Mouse (Mus musculus) myocyte (in vitro differentiated cells): ENCODE data around the gene Thnsl1.

Experiments used
- CEBPB ChIP-seq: IDR thresholded peaks from 2 replicates; pipeline ENCODE4 v1.6.1; 2011; ENCODE audit warnings: mild to moderate bottlenecking, moderate library complexity; ENCODE audit not compliant: poor library complexity, insufficient read depth, severe bottlenecking
- POLR2A ChIP-seq: IDR thresholded peaks from one replicate; pipeline ENCODE4 v1.6.1; 2011; ENCODE audit warnings: low read depth, mild to moderate bottlenecking, control low read depth, moderate library complexity; ENCODE audit not compliant: insufficient read length
- POLR2AphosphoS2 ChIP-seq: IDR thresholded peaks from one replicate; pipeline ENCODE4 v1.6.1; 2011; ENCODE audit warnings: low read depth, control low read depth; ENCODE audit not compliant: insufficient read length
- USF1 ChIP-seq: IDR thresholded peaks from one replicate; pipeline ENCODE4 v1.6.1; 2011; ENCODE audit warnings: low read depth, mild to moderate bottlenecking, control low read depth, moderate library complexity

DNA sequence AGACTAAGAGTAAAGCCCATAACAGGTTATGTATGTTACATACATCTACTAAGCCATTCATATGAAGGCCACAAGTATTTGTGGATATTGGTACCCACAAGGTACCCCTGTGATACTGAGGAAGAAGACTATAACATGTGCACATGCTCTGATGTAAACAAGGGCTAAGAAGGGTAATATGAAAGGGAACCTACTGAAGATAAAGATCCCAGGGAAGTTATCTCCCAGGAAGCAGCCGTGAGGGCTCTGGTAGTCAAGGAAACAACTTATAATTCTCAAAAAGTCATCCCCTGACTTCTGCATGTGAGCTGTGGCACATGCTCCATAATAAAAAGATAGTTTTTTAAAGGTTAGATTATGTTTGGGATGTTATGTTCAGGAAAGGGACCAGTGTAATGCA is 14.3 kb upstream of the Thnsl1 start:
- TF ChIP-seq CEBPB (no peak), POLR2AphosphoS2 (no peak), POLR2A (no peak), USF1 (no peak)
